Mouse (Mus musculus) liver, adult 2 months (tissue): Measurements from ENCODE around the gene Alpk3.

Experiments
- CTCF ChIP-seq: fragments of 200-500 bp; IDR thresholded peaks from 2 replicates; pipeline ENCODE4 v1.5.1; 2011; ENCODE audit warnings: low read depth, low read length, control low read depth
- POLR2A ChIP-seq: fragments of 200-500 bp; IDR thresholded peaks from 2 replicates; pipeline ENCODE4 v1.6.1; 2011; ENCODE audit warnings: low read length, control low read depth; ENCODE audit not compliant: insufficient read depth; ENCODE audit errors: extremely low read depth

- TF ChIP-seq CTCF (no peak), POLR2A (no peak)
Measured at GRCm38 (mm10) chr7:81024651-81025050, 32.7 kb upstream of the Alpk3 start.
